Mouse (Mus musculus) erythroblast, embryonic 14.5 days (primary cell): Measurements from ENCODE around the gene Xab2. TPM values are rescaled to one million over a fixed set of nuclear protein-coding genes. Genes with fewer than 3 reads are reported as not detected.

Experiments used
- H3K27me3 ChIP-seq: 2 replicates; pipeline ENCODE4 v1.6.1; 2012; ENCODE audit warnings: inconsistent platforms; ENCODE audit not compliant: control insufficient read depth
- H3K36me3 ChIP-seq: 2 replicates; pipeline ENCODE4 v1.6.1; 2012; ENCODE audit warnings: mild to moderate bottlenecking, inconsistent platforms; ENCODE audit not compliant: control insufficient read depth
- H3K4me1 ChIP-seq: 2 replicates; pipeline ENCODE4 v1.6.1; 2012; ENCODE audit warnings: inconsistent platforms; ENCODE audit not compliant: control insufficient read depth
- H3K4me3 ChIP-seq: replicated peaks from 2 replicates; pipeline ENCODE3; 2012; ENCODE audit warnings: moderate library complexity, mild to moderate bottlenecking, inconsistent platforms
- H3K9me3 ChIP-seq: 2 replicates; pipeline ENCODE4 v1.6.1; 2012; ENCODE audit warnings: low read length, inconsistent platforms, mixed read lengths; ENCODE audit not compliant: control insufficient read depth
- GATA1 ChIP-seq: IDR thresholded peaks from 2 replicates; pipeline ENCODE4 v1.6.1; 2012; ENCODE audit warnings: low read length, inconsistent platforms, mixed read lengths
- TAL1 ChIP-seq: IDR thresholded peaks from 3 replicates; pipeline ENCODE4 v1.6.1; 2012; ENCODE audit warnings: low read length, inconsistent platforms, mixed read lengths
- polyA plus RNA-seq: library from polyadenylated mRNA; stranded (reverse); fragments of >175 nt; gene quantifications from 2 replicates; pipeline ENCODE4 v1.2.3, GENCODE M21; 2012

Xab2 gene
- polyA plus RNA-seq, 1 experiment, result 4.2 TPM

- no peaks in the 10 kb centered on the region for H3K9me3 ChIP-seq
- H3K36me3 ChIP-seq, result peaks cover 10% of the 10 kb centered on the region
- TF ChIP-seq GATA1, result no peak
- TF ChIP-seq TAL1, result no peak
- H3K4me1 ChIP-seq, result peaks cover 15% of the 10 kb centered on the region
- H3K4me3 ChIP-seq, result no peak within 1 kb of the TSS
- H3K27me3 ChIP-seq, result peaks cover 18% of the 10 kb centered on the region
Observed at GRCm38 (mm10) chr8:3625445-3625844, 4.3 kb upstream of the Xab2 start, which contains the start of gene Pcp2. Gene Pcp2 (minus strand): TSS chr8:3625545.

DNA sequence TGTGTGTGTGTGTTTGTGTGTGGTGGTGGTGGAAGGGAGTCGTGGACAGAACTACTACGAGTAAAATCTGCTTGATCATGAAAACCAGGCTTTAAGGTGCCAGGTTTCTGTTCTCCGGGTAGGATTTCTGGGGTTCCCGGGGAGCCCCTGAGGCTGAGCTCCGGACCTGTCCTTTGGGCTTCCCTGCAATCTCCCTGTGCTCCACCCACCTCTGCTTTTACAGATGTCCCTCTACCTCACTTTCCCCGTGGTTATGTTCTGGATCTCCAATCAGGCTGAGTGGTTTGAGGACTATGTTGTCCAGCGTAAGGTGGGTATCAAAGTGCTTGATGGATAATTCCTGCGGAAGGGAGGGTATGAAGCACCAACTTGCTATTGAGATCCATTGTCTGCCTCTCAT, 1.0 kb upstream of the Xab2 start:
- no peak for TF ChIP-seq TAL1
- no peak for TF ChIP-seq GATA1
- H3K36me3 ChIP-seq, result peaks cover 35% of the 10 kb centered on the region

DNA sequence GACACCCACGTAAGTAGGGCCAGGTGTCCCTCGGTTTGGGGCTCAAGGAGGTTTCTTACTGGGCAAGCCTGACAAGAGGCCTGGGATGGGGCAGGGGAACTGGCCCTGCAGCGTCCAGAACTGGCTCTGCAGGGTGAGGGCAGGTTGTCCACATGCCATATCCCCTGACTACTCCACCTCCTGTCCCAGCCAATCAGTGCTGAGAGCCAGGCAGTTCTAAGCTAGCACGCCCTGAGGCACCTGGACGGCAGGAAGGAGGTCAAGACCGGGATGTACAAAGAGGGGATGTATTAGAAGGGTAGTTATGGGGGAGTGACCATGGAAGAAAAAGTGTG, 11.3 kb downstream of the Xab2 start:
- no peak for TF ChIP-seq GATA1
- TF ChIP-seq TAL1, result no peak
- no peaks in the 10 kb centered on the region for H3K9me3 ChIP-seq
- no peak overlapping the region for H3K4me3 ChIP-seq
- H3K27me3 ChIP-seq, result no peaks in the 10 kb centered on the region
- peaks cover 80% of the 10 kb centered on the region for H3K36me3 ChIP-seq
- peaks cover 5% of the 10 kb centered on the region; the same call in 1 of the 2 replicates for H3K4me1 ChIP-seq

More for the DNA sequence above, 1.0 kb upstream of the Xab2 start:
- peak overlapping the region; percentile 78 for H3K4me3 ChIP-seq
- no peaks in the 10 kb centered on the region for H3K9me3 ChIP-seq
- H3K4me1 ChIP-seq, result peaks cover 31% of the 10 kb centered on the region
- no peaks in the 10 kb centered on the region for H3K27me3 ChIP-seq

GRCm38 (mm10) chr8:3609046-3609815, 11.9 kb downstream of the Xab2 start:
- H3K4me1 ChIP-seq, result peaks cover 5% of the 10 kb centered on the region; the same call in 1 of the 2 replicates
- H3K36me3 ChIP-seq, result peaks cover 79% of the 10 kb centered on the region
- H3K27me3 ChIP-seq, result no peaks in the 10 kb centered on the region
- no peaks in the 10 kb centered on the region for H3K9me3 ChIP-seq
- no peak overlapping the region for H3K4me3 ChIP-seq
- no peak for TF ChIP-seq GATA1
- TF ChIP-seq TAL1, result no peak

GRCm38 (mm10) chr8:3607822-3608221, 13.3 kb downstream of the Xab2 start:
- H3K27me3 ChIP-seq, result no peaks in the 10 kb centered on the region
- peaks cover 5% of the 10 kb centered on the region; the same call in 1 of the 2 replicates for H3K4me1 ChIP-seq
- H3K9me3 ChIP-seq, result no peaks in the 10 kb centered on the region
- H3K36me3 ChIP-seq, result peaks cover 78% of the 10 kb centered on the region
- no peak overlapping the region for H3K4me3 ChIP-seq
- TF ChIP-seq TAL1 (no peak), GATA1 (no peak)

DNA sequence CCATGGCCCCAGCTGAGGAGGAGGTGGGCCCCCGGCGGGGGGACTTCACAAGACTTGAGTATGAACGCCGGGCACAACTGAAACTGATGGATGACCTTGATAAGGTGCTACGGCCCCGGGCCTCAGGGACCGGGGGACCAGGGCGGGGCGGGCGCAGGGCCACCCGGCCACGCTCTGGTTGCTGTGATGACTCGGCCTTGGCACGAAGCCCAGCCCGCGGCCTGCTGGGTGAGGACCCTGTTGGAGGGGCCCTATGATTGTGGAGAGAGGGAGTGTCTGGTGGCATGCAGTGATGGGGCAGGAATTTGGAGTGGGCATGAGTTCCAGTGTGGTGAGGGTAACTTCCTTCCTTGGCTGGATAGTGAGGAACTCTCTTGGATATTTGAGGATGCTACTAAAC, 14.5 kb downstream of the Xab2 start:
- H3K4me3 ChIP-seq, result no peak overlapping the region
- TF ChIP-seq TAL1, result no peak
- TF ChIP-seq GATA1, result no peak
- H3K36me3 ChIP-seq, result peaks cover 73% of the 10 kb centered on the region
- H3K9me3 ChIP-seq, result no peaks in the 10 kb centered on the region
- H3K27me3 ChIP-seq, result no peaks in the 10 kb centered on the region
- H3K4me1 ChIP-seq, result peaks cover 5% of the 10 kb centered on the region; the same call in 1 of the 2 replicates

GRCm38 (mm10) chr8:3603439-3603838, 17.7 kb downstream of the Xab2 start:
- H3K4me1 ChIP-seq, result peaks cover 5% of the 10 kb centered on the region; the same call in 1 of the 2 replicates
- H3K9me3 ChIP-seq, result no peaks in the 10 kb centered on the region
- no peak for TF ChIP-seq GATA1
- TF ChIP-seq TAL1, result no peak

DNA sequence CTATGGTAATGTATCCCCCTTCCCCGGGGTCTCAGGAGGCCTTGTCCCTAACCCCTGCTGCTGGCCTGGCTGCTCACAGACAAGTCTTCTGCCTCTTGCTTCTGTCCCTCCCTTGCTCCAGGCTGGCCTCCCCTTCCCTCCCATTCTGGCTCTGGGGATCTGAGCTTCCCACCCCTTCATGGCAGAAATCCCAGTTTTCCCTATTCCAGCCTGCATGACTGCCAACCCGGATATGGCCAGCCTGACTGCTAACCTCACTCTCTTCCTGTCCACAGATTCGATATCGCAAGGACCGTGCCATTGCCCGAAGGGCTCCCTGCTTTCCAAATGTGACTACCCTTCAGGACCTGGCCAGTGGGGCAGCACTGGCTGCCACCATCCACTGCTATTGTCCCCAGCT, 20.7 kb downstream of the Xab2 start:
- Histone ChIP-seq H3K4me3 (no peak overlapping the region), H3K9me3 (no peaks in the 10 kb centered on the region), H3K27me3 (no peaks in the 10 kb centered on the region), H3K36me3 (peaks cover 38% of the 10 kb centered on the region), H3K4me1 (no peaks in the 10 kb centered on the region; the same call in 1 of the 2 replicates)
- no peak for TF ChIP-seq TAL1
- no peak for TF ChIP-seq GATA1

More at GRCm38 (mm10) chr8:3603439-3603838, 17.7 kb downstream of the Xab2 start:
- Histone ChIP-seq H3K27me3 (no peaks in the 10 kb centered on the region), H3K4me3 (no peak overlapping the region), H3K36me3 (peaks cover 53% of the 10 kb centered on the region)

- H3K36me3 ChIP-seq, result peaks cover 33% of the 10 kb centered on the region
- H3K9me3 ChIP-seq, result no peaks in the 10 kb centered on the region
- H3K4me3 ChIP-seq, result no peak overlapping the region
- TF ChIP-seq GATA1, result no peak
- TF ChIP-seq TAL1, result no peak
- no peaks in the 10 kb centered on the region; the same call in 1 of the 2 replicates for H3K4me1 ChIP-seq
- no peaks in the 10 kb centered on the region for H3K27me3 ChIP-seq
Observed at GRCm38 (mm10) chr8:3599219-3599618, 21.9 kb downstream of the Xab2 start.
